Mouse (Mus musculus): ENCODE results near the gene Col6a3.

DNA sequence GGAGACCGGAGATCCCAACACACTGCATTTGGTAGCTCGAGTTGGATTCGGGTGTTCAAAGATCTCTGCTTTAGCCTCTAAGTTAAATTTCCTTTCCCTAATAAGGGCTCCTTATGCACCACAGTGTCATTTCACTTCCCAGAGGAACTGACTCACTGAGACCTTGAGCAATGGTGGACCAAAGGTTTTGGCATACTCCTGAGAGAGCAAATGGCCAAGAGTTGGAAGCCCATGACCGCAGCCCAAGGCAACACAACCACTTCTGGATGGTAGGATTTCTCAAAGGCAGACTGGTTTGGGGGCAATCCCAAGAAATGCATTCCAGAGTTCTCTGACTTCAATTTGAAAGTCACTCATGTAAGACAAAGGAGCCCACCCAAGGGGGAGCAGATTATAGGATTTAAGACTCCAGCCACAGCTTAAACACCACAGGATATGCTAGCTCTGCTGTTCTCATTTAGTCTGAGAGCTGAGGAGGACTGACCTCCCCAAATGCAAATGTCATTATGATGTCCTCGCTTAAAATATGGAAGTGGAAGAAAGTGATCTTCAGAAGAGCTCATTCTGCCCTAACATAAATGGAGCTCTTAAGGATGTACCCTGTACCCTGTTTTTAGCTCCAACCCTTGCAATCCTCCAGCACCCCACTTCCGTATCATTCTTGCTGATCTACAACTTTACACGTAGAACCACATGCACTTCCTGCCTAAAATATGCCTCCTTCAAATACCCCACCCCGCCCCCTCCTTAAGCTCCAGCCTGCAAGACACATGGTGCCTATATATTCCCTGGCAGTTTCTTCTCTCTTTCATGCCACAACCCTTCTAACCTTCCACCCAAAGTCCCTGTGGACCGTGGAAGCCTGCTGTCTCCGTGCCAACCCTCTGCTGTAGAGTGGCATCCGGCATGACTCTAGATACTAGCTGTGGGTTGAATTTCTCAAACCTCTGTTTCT, 103.3 kb downstream of the Col6a3 start:
- TF ChIP-seq POLR2A (IDR thresholded peaks at IDR 0.05; ENCODE audit: borderline replicate concordance, insufficient read depth, low read length) = no peak
- TF ChIP-seq CTCF (IDR thresholded peaks at IDR 0.05; ENCODE audit: borderline replicate concordance, insufficient read depth, low read depth, low read length) = no peak
